Mouse (Mus musculus): ENCODE results near the gene Tox2.

Tox2 gene

GRCm38 (mm10) chr2:163317281-163317680, 114.4 kb downstream of the Tox2 start:
- no peak for DNase-seq (ENCODE audit: low spot score)

- no peak for DNase-seq (ENCODE audit: low spot score)
These were observed 115.9 kb downstream of the Tox2 start for GRCm38 (mm10) chr2:163318777-163319176.

- DNase-seq (ENCODE audit: low spot score) = no peak
These were observed 120.2 kb downstream of the Tox2 start for GRCm38 (mm10) chr2:163323163-163323562.

GRCm38 (mm10) chr2:163330742-163331141, 127.8 kb downstream of the Tox2 start:
- DNase-seq (ENCODE audit: low spot score) = no peak

GRCm38 (mm10) chr2:163331423-163331822, 128.5 kb downstream of the Tox2 start:
- no peak for DNase-seq (ENCODE audit: low spot score)

- DNase-seq (ENCODE audit: low spot score) = no peak
These were observed 129.6 kb downstream of the Tox2 start for GRCm38 (mm10) chr2:163332368-163333055.

- DNase-seq (ENCODE audit: low spot score) = peak; percentile 21
These were observed 137.3 kb downstream of the Tox2 start for GRCm38 (mm10) chr2:163340263-163340662.

- DNase-seq (ENCODE audit: low spot score) = no peak
These were observed 140.7 kb downstream of the Tox2 start for GRCm38 (mm10) chr2:163343671-163344070.

- no peak for DNase-seq (ENCODE audit: low spot score)
These were observed 142.2 kb downstream of the Tox2 start for GRCm38 (mm10) chr2:163344976-163345660.

GRCm38 (mm10) chr2:163346497-163346896, 143.6 kb downstream of the Tox2 start:
- no peak for DNase-seq (ENCODE audit: low spot score)

GRCm38 (mm10) chr2:163347517-163348184, 144.7 kb downstream of the Tox2 start:
- DNase-seq (ENCODE audit: low spot score) = no peak

- DNase-seq (ENCODE audit: low spot score) = no peak
These were observed 145.8 kb downstream of the Tox2 start for GRCm38 (mm10) chr2:163348677-163349076.

- no peak for DNase-seq (ENCODE audit: low spot score)
These were observed 146.5 kb downstream of the Tox2 start for GRCm38 (mm10) chr2:163349411-163349810.

- DNase-seq (ENCODE audit: low spot score) = no peak
These were observed 147.5 kb downstream of the Tox2 start for GRCm38 (mm10) chr2:163350443-163350842.

- no peak for DNase-seq (ENCODE audit: low spot score)
These were observed 150.8 kb downstream of the Tox2 start for GRCm38 (mm10) chr2:163353731-163354130.

GRCm38 (mm10) chr2:163355666-163356065, 152.7 kb downstream of the Tox2 start:
- DNase-seq (ENCODE audit: low spot score) = no peak

- DNase-seq (ENCODE audit: low spot score) = no peak
These were observed 153.4 kb downstream of the Tox2 start for GRCm38 (mm10) chr2:163356113-163356840.

- DNase-seq (ENCODE audit: low spot score) = peak; percentile 19
These were observed 155.7 kb downstream of the Tox2 start for GRCm38 (mm10) chr2:163358662-163359061.

- DNase-seq (ENCODE audit: low spot score) = no peak
These were observed 156.3 kb downstream of the Tox2 start for GRCm38 (mm10) chr2:163359253-163359652.

GRCm38 (mm10) chr2:163360858-163361623, 158.1 kb downstream of the Tox2 start:
- no peak for DNase-seq (ENCODE audit: low spot score)

Data from testis, postnatal 14 days (tissue).